Mouse (Mus musculus): ENCODE measurements at regions not wholly inside any gene's neighbourhood (a gene's known extent, or its start where the extent isn't known, plus 50 kb on each side); places are given as distances from the start of the nearest gene placed in this dataset.

DNA sequence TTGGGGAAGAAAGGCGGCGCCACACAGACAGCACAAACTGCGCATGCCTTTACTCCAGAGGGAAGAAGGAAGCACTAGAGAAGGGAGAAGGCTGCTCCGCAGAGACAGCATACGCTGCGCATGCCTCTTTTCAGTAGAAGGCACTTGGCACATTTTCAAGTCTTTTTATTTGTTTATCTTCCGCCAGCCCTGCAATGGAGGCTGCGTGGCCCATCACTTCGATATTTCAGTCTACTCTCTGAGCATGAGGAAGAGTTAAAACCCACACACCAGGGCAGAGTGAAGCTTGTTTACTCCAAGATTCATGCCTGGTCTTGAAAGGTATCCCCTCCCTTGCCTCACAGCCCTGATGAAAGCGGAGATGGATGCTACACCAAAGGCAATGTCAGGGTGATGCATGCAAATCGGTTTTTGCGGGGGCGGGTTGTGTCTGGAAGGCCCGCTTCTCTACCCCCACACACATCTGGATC is 64.3 kb upstream of the Dhx15 start:
- H3K4me3 ChIP-seq (replicated peaks; ENCODE audit: control insufficient read depth, low read depth, low read length), result no peak overlapping the region
- peaks cover 2% of the 10 kb centered on the region; the same call in 1 of the 2 replicates for H3K4me1 ChIP-seq (ENCODE audit: control insufficient read depth, insufficient read depth, low read length)
- TF ChIP-seq POLR2A (IDR thresholded peaks at IDR 0.05; ENCODE audit: borderline replicate concordance, control insufficient read depth, low read depth, low read length) (no peak), CTCF (IDR thresholded peaks at IDR 0.05; ENCODE audit: control insufficient read depth, insufficient read depth, low read length) (no peak)
- H3K27ac ChIP-seq (ENCODE audit: control insufficient read depth, insufficient read depth, low read depth, low read length, poor library complexity), result no peak overlapping the region
- 87% methylated on average over 14 of the region's 14 CpGs for WGBS

DNA sequence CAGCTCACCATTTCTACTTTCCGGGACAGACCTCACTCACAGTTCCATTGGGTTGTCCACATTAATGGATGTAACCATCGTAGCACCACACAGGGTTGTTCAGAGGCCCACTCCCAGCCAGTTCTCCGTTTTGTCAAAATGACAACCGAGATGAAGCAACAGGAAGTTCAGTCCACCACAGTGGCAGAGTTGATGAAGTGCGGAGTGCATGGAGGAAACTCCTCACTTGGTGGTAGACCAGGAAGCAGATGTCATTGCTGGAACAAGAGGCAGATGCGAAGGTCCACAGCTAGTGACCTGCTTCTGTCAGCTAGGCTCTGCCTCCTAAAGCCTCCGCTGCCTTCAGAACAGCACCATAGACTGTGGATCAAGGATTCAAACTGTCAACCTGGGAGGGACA is 59.5 kb upstream of the Dhx15 start:
- 16% methylated on average over 7 of the region's 7 CpGs for WGBS
- TF ChIP-seq POLR2A (IDR thresholded peaks at IDR 0.05; ENCODE audit: borderline replicate concordance, control insufficient read depth, low read depth, low read length) (no peak), CTCF (IDR thresholded peaks at IDR 0.05; ENCODE audit: control insufficient read depth, insufficient read depth, low read length) (peak; percentile 13; the same call in 1 of the 2 replicates)
- H3K4me3 ChIP-seq (replicated peaks; ENCODE audit: control insufficient read depth, low read depth, low read length), result no peak overlapping the region
- H3K4me1 ChIP-seq (ENCODE audit: control insufficient read depth, insufficient read depth, low read length), result peaks cover 2% of the 10 kb centered on the region; the same call in 1 of the 2 replicates
- no peak overlapping the region for H3K27ac ChIP-seq (ENCODE audit: control insufficient read depth, insufficient read depth, low read depth, low read length, poor library complexity)

DNA sequence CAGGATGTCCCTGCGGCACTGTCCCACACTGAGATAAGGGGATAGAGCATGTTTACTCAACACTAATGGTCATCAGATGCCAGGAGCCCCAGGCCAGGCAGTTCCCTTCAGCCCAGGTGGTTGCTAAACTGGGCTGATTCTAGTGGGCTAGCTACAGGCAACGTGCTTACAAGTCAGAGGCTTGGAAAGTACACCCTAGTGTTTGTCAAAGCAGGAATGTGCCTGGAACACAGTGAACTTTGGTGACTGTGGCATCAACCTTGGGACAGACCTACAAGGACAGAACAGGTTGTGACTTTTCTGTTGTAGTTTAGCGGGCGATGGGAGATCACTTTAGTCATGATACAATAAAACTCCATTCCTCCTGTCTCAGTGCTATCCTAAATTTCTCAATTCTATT is 53.6 kb upstream of the Dhx15 start:
- 86% methylated on average over 4 of the region's 4 CpGs for WGBS
- 0 out of 2 replicates have a peak, but pooled peaks cover 1% of the 10 kb centered on the region for H3K4me1 ChIP-seq (ENCODE audit: control insufficient read depth, insufficient read depth, low read length)
- TF ChIP-seq CTCF (IDR thresholded peaks at IDR 0.05; ENCODE audit: control insufficient read depth, insufficient read depth, low read length) (no peak), POLR2A (IDR thresholded peaks at IDR 0.05; ENCODE audit: borderline replicate concordance, control insufficient read depth, low read depth, low read length) (no peak)
- no peak overlapping the region for H3K27ac ChIP-seq (ENCODE audit: control insufficient read depth, insufficient read depth, low read depth, low read length, poor library complexity)
- H3K4me3 ChIP-seq (replicated peaks; ENCODE audit: control insufficient read depth, low read depth, low read length), result no peak overlapping the region

DNA sequence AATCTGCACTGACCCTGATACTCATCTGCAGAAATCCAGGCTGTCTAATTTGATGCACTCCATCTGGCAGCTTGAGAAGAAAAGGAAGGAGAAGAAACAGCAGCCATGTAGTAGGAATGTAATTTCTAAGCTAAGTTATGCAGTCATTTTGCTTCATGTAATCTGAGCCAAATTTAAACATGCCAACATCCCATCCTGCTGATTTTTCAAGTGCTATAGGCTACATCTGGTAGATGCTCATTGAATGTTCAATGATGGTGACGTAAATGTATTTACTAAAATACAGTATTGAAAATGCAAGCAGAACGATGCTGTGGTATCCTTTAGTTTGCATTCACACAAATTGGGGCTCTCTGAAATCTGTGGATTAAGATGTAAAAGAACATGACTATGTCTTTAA is 52.1 kb upstream of the Dhx15 start:
- Histone ChIP-seq H3K27ac (ENCODE audit: control insufficient read depth, insufficient read depth, low read depth, low read length, poor library complexity) (no peak overlapping the region), H3K4me1 (ENCODE audit: control insufficient read depth, insufficient read depth, low read length) (peaks cover 1% of the 10 kb centered on the region), H3K4me3 (replicated peaks; ENCODE audit: control insufficient read depth, low read depth, low read length) (no peak overlapping the region)
- WGBS, result 76% methylated on average over 2 of the region's 2 CpGs
- TF ChIP-seq CTCF (IDR thresholded peaks at IDR 0.05; ENCODE audit: control insufficient read depth, insufficient read depth, low read length) (no peak), POLR2A (IDR thresholded peaks at IDR 0.05; ENCODE audit: borderline replicate concordance, control insufficient read depth, low read depth, low read length) (no peak)

DNA sequence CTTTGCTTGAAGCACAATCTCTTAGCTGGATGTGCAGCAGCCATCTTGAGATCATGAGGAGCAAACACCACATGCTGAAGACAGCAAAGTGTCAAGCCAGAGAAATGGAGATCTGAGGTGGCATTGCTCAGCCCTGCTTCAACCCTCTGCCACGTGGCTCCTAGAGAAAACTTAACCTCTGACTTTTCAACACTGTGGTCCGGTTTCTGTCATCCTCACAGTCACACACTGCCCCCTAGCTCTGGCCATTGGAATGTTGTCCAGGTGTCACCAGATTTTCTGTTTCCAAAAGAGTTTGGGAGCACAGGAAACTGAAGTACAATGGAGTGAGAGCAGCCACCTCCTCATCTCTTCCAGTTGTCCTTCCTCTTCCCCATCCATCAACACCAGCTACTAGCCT is 50.2 kb upstream of the Dhx15 start:
- Histone ChIP-seq H3K27ac (ENCODE audit: control insufficient read depth, insufficient read depth, low read depth, low read length, poor library complexity) (no peak overlapping the region), H3K4me3 (replicated peaks; ENCODE audit: control insufficient read depth, low read depth, low read length) (no peak overlapping the region), H3K4me1 (ENCODE audit: control insufficient read depth, insufficient read depth, low read length) (peaks cover 1% of the 10 kb centered on the region)
- TF ChIP-seq CTCF (IDR thresholded peaks at IDR 0.05; ENCODE audit: control insufficient read depth, insufficient read depth, low read length) (peak; percentile 46; the same call in 1 of the 2 replicates), POLR2A (IDR thresholded peaks at IDR 0.05; ENCODE audit: borderline replicate concordance, control insufficient read depth, low read depth, low read length) (no peak)
- 5% methylated on average over 2 of the region's 2 CpGs for WGBS
